Mouse (Mus musculus) R1 (cell line): ENCODE measurements around the gene Schip1.

Experiments
- DNase-seq: peaks from one replicate; pipeline ENCODE4 v3.0.0-alpha.2; 2018; ENCODE audit warnings: low read depth, low spot score

Schip1 gene

DNA sequence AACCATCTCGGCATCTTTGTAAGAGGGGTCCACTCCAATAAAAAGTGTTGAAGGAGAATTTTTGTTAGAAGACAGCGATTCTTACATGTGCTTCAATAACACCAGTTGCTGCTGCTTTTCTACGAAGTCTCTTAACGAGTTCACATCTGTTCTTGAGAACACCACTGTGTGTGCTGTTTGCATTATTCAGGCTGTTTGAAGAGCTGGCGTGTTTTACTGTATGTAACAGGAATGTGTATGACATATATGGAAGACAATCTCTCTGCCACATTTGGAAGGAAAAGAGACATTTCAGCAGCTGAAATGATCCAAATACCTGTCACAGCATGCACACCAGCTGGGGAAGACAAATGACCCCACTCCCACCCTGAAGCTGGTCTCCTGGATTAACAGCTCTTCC, 406.0 kb downstream of the Schip1 start:
- no peak for DNase-seq

DNA sequence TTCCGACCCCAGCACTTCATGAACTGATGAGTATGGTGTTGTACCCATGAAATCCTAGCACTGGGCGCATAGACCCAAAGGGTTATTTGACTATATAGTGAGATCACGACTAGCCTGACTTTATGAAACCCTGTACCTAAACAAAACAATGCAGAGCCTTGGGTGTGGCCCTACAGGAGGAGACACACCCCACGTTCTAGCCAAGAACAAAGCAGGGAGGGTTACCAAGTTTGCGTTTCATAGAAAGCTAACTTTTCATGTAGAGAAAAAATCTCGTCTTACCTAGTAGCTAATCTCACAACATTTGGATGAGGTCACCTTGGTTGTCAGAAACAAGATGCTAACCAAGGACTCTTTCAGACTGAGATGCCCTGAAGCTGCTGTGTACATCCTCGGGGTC, 411.7 kb downstream of the Schip1 start:
- peak; percentile 66 for DNase-seq

DNA sequence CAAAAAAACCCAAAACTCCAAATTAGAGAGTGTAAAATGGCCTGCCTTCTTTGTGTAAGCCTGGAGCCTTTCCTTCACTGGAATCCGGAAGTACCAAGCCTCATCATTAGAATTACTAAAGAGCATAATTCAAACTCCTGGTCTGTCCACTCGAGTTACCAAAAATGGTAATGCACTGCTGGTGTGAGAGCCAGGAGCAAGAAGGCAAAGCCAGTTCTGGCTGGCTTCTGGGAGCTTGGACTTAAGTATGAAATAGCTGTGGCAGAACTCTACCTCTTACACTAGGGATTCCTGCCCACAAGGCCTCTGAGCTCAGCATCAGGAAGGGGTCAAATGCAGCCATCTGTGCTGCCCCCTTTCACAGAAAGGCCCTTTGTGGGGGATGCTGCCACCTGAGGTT, 412.9 kb downstream of the Schip1 start:
- DNase-seq: peak; percentile 84

DNA sequence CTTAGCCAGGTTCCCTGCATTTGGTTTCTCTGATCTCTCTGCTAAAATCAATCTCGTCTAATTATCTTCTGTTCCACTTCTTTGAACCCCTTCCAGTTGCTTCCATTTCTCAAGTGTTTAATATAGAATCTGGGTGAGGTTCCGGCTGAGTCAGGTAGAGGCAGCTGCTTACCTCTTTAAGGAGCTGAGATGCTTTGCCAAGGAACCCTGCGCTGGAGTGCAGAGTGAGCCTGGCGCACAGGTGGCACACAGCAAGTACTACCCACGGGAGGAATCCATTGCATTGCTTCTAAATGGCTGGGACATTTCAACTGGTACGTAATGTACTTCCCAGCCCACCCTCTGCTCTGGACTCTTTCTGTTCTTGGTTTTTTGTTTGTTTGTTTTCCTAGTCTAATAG, 414.7 kb downstream of the Schip1 start:
- no peak for DNase-seq

DNA sequence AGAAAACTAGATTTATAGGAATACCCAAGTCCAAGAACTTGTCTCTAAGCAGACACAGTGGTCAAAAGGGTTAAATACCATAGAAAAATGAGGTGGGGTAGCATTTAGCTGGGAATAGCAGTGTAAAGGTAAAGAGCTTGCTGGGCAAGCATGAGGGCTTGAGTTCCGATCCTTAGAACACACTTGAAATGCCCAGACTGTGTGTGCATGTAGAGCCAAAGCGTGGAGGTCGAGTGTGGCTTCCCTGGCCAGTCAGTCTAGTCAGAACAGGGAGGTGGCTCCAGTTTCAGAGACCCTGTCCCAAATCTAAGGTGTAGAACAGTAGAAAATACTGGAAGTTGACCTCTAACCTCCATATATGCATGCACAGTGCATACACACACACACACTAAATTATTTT, 418.9 kb downstream of the Schip1 start:
- no peak for DNase-seq

DNA sequence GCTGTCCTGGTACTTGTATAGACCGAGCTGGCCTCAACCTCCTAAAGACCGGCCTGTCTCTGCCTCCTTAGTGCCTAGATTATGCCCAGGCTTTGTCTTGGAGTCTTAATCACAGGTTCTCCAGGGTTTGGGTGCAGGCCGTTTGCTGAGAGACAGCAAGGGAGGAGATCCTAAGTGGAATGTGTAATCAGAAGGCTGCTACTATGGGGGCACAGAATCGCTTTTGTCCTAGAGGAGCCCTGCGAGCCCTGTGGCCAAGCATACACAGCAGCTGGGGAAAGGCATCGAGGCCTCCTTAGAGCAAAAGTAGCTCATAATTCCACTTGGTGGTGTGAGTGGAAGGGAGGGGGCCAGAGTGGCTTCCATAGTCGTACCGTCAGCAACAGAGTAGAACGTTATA, 419.4 kb downstream of the Schip1 start:
- DNase-seq: no peak

DNA sequence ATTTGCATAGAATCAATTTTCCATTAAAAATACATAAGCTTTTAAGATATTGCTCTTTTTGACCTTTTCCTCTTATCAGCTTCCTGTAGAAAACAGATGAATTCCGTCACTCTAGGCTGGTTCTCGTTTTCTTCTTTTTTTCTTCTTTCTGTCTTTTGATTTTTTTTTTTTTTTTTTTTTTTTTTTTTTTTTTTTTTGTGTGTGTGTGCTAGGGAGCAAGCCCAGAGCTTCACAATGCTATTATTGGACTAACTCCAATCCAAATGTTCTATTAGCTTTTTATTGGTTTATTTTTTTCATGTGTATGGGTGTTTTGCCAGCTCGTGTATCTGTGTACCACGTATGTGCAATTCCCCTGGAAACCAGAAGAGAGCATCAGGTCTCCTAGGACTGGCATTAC, 420.0 kb downstream of the Schip1 start:
- peak; percentile 25 for DNase-seq

DNA sequence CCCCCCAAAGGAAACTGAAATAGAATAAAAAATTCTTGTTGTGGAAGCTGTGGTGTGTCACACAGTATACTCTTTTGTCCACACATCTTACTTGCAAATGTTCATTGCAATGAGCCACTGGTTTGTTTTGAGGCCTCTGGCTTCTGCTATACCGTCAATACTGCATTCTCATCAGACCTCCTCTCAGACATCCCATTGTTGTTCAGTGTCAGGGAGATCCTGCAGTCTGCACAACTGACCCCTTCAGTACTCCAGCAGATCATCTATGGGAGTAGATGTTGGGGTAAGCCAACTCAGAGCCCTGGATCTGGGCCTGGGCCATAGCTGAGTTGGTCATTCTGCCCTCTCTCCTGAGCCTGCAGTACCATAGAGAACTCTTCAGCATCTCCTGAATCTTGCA, 423.0 kb downstream of the Schip1 start:
- DNase-seq: no peak

DNA sequence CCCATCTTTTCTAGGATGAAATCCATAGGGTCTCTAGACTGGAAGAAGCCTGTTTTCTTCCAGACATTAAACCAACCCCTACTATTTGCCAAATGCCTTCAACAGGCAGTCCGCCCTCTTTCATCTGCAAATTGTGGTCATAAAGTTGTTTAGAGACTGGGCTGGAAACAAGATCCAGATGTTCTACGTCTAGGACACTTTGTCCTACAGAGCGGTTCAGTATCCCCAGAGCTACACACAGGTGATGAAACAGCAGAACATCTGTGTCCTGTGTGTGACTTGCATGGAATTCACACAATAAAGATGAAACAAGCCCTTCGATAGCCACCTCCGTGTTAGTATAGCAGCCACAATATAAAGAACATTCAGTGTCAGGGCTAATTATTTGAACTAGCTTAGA, 423.7 kb downstream of the Schip1 start:
- DNase-seq: no peak

DNA sequence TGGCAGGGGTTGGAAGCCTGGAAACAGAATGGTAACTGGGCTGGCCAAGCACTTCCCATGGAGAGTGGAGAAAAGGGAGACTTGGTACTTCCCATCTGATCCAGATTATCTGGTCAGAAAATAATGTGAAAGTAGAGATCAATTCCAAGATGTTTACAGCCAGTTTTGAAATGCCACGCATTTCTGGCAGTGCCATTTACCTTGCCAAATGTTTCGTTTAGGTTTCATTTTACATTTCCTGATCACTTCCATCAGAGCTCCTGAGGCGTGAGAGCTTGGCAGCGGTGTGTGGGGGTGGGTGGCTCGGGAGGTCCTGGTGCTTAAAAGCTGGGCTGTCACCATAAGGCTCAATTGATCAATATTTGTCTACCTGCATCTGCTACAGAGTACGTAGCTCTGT, 426.9 kb downstream of the Schip1 start:
- no peak for DNase-seq

DNA sequence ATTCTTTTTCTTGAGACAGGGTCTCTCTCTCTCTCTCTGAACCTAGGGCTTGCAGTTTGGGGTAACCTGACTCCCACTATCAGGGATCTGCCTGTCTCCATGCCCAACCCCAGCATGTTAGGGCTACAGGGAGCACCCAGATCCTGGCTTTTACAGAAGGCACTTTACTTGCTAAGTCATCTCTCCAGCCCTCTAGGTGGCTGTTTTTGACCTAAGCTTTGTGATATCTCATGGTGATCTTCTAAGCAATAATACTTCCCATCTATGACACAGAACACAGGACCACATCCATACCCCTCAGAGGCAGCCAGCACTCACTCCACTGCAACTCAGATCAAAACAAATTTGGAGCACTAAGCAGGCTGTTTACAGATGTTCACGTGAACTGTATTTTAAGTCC, 427.5 kb downstream of the Schip1 start:
- no peak for DNase-seq

DNA sequence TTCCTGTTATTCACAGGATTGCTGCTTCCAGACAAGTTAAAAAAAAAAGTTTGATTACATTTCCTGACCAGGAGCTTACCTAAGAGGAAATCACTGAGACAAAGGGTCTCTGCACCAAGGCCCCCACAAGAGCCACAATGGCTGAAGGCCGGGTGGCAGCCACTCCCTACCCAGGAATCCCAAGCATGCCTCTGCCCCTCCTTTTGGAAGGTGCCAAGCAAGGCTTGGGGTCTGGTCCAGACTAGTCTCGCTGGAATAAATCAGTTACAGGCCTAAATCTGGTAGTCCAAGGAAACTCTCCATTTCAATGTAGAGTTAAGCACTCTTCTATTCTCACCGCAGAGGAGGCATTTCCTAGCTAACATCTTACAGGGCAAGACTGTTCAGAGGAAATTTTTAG, 427.9 kb downstream of the Schip1 start:
- DNase-seq: peak; percentile 98

DNA sequence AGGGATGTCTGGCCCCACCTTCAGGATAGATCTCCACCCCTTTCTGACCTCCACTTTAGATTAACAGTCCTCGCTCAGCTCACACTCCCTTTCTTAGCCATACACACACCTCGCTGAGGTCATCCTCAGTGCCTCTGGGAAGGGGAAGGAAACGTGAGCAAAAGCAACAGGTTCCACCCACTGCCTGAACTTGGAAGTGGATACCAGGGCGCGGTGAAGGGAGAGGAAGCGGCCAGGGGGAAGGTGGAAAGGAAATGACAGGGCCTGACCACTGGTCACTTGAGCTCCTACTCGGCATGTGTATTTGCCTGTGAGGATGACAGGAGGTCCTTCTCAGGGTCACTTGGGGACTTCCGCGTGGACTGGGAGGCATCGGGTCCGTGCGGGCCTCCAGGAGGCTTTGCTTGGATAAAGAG, 428.6 kb downstream of the Schip1 start:
- DNase-seq: peak; percentile 98

DNA sequence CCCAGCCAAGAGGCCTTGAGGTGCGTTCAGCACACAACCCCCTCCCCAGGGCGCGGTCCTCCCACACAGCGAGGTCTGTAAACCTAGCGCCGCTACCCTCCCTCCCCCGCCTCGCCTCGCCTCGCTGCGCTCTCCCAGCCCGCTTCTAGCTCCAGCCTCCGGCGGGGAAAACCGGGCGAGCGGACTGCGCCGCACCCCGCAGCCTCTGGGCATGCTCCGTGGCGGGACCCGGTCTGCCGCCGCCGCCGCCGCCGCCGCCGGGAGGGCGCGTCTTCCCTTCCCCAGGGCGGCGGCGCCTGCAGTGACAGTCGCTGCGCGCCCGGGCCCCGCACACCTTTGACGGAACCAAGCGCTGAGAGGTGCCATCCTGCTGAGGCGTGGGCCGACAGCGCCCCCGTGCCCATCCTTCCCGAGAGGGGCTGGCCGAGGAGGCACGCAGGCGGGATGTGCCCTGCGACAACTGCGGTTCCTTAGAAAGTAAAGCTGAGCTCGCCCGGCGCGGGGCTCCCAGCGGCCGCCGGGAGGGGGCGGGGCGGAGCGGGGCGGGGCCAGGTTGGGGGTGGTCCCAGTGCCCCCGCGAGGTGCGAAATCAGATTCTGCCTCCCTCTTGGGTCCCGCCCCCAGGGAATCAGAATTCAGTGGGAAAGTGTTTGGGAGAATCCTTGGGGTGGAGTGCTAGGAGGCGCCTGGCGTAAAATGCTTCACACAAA, 429.1 kb downstream of the Schip1 start:
- peak; percentile 98 for DNase-seq

DNA sequence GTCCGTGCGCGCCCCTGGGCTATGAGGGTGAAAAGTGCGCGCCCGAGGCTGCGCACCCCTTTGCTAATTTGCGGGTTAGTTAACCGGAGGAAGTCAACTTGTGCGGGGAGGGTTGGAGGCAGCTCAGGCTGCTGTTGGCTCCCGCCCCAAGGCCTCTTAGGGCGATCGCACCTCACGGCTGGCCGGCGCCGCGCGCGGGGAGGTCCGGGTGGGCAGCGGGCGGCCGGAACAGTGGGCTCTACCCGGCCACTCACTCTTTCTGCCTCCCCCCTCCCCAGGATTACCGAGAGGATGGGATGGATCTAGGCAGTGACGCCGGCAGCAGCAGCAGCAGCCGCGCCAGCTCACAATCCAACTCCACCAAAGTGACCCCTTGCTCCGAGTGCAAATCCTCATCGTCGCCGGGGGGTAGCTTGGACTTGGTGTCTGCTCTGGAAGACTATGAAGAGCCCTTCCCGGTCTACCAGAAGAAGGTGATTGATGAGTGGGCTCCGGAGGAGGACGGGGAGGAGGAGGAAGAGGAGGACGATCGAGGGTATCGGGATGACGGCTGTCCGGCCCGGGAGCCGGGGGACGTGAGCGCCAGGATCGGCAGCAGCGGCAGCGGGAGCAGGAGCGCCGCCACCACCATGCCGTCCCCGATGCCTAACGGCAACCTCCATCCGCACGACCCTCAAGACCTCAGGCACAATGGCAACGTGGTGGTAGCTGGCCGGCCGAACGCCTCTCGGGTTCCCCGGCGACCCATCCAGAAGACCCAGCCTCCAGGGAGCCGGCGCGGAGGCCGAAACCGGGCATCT, 429.9 kb downstream of the Schip1 start:
- peak; percentile 60 for DNase-seq

DNA sequence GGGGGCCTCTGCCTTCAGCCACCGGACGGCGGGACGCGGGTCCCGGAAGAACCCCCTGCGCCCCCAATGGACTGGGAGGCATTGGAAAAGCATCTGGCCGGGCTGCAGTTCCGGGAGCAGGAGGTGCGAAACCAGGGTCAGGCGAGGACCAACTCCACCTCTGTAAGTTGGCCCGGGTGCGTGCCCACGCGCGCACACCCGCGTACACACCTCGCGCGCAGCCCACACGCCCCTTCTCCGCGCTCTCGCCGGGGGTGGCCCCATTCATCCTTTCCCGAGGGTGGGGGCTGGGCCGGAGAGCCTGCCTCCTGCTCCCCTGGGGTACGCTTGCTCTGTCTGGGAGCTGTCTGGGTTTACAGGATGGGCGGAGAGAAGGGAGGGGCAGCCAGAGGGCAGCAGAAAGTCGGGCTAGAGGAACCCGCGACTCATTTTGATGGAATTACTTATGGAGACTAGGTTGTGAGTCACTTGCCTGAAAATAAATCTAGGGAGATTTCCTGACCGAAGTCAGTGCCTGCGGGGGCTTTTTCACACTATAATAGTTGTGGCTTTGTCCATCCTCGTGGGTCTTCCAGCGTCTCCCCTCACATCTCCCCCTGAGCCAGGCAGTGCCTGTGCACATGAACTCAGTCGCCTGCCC, 430.6 kb downstream of the Schip1 start:
- DNase-seq: peak; percentile 77

DNA sequence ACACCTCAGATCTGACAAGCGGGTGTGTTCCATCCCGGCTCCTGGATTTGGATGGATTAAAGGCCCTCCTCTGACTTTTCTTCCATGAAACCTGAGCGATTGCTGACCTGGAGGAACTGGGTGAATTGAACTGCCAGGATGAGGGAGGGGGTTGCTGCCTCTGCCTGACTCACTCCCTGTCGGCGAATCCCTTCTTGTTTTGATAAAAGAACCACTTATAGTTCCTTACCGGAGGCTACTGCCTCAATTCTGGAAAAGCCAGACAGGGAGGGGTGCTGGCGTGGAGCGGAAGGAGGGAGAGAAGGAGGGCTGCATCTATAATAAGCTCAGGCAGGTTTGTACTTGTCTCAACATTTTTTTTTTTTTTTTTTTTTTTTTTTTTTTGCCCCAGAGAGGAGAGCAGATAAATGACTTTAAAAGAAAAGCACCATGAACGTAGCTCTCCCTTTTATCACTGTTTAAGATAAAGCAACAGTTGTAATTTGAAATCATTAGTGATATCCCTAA, 431.2 kb downstream of the Schip1 start:
- DNase-seq: peak; percentile 54

DNA sequence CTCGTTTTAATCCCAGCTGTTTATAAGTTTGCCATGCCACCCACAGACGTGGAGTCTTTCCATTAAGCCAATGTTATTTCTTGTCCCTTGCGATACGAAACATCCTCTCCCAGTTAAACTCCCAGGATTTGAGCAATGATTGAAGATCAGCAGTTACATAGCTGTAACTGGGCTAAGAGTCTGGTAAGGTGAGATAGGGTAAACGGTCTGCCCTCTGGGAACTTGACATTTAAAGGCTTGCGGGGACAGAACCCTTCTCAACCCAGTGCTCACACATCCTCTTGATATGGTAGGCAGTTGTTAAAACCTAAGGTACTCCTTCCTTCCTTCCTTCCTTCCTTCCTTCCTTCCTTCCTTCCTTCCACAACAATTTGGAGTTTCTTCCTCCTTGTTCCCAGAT, 431.9 kb downstream of the Schip1 start:
- DNase-seq: no peak

DNA sequence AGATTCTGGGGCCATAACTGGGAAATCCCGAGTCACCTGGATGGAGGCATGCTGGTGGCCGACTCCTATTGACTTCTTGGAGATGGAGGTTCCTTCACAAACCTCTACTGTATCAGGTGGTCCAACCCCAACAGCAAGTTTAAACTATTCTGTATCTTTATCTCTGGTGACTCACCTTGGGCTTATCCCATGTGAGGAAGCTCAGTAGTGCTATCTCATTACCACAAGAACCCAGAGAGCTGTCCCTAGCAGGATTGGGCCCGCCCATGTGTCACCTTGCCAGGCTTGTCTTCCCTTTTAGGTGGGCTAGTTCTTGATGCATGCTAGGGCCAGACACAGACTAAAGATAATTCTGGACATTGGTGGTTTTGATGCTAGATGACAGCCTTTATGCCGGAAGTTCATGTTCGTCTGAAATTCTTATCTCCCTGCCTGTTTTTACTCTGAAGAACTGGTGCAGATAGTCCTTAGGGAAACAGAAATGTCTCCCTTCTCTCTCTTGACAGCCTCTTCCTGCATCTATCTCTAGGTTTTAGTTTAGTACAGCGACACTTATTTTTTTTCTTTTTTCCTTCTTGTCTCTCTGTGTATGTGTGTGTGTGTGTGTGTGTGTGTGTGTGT, 435.0 kb downstream of the Schip1 start:
- DNase-seq: no peak

DNA sequence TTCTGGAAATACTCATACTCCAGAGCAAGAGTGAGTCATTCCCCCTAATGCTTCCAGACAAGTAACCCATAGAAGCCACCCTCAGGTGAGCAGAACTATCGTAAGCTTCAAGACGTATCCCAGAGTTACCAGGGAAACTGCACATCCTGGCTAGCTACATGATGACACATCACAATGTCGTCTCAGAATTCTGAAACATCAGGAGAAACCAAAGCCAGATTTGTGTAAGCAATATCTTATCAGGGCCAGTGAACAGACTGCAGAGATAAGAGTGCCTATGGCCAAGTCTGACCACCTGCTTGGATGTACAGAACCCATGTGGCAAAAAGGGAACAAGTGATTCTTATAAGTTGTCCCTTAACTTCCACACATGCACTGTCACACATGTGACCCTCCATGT, 440.2 kb downstream of the Schip1 start:
- DNase-seq: no peak

DNA sequence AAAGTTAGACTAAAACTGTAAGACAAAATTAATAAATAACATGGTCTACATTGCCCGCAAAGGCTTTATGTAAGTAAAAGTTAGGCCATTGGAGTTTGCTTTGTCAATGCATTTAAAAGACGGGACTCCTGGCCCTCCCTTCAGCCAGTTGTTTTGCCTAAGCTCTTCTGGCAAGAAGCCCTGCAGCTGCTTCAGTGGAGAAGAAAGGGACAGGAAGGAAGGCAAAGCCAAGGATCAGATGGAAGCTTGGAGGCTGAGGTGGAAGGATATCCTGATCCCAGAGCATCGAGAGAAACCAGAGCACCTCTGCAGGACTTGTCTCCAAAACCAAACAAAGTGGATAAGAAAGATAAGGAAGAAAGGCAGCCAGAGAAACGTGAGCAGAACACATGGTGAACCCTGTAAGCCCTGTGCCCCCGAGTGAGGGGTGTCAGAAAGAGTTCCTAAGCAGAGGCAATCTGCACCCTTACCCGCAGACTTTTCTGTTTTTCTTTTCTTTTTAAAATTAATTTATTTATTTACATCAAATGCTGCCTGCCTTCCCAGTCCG, 442.2 kb downstream of the Schip1 start:
- DNase-seq: no peak

DNA sequence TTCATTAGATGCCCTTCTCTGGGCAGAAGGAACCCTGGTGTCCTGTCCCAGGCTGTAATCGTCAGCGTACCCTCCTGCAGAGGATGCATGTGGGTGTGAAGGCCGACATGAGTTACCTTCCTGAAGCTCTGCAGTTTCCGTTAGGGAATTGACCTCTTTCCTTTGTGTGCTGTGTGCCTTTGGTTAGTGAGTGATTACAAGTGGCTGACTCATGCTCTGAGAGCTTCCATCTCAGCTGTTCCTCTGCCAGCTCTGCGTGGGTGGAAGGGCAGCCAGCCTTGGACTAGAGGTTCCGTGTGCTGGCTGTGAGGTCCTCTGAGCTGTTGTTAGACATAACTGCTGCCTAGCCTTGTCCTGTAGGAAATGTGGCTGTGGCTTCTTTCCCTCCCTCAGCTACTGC, 444.0 kb downstream of the Schip1 start:
- DNase-seq: no peak
